Mouse (Mus musculus) bone marrow, adult 2 months (tissue): ENCODE results near the gene Ica1.

Source experiments
- CTCF ChIP-seq: fragments of 200-500 bp; IDR thresholded peaks from 2 replicates; pipeline ENCODE4 v1.5.1; 2011; ENCODE audit warnings: low read length, control low read depth; ENCODE audit not compliant: control insufficient read depth, insufficient read depth
- POLR2A ChIP-seq: fragments of 200-500 bp; IDR thresholded peaks from 2 replicates; pipeline ENCODE4 v1.6.1; 2011; ENCODE audit warnings: low read depth, mild to moderate bottlenecking, control low read depth, low read length, borderline replicate concordance; ENCODE audit not compliant: control insufficient read depth

DNA sequence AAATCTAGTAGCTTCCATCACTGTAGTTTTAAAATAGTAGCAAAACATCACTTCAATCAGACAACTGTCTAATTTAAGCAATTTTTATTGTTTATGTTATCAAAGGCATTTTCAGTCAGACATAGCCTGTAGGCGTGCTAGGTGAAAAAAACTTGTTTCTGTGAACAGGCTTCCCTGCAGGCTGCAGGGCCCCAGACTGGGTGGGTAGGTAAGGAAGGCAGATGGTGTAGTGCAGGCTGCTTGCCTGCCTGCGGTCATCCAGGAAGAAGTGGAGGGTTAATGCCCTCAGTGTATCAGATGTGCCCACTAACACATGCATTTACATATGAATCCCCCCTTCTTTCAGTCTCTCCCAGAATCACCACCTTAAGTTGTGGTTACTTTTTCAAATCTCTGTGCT is 132.6 kb downstream of the Ica1 start:
- TF ChIP-seq CTCF (no peak), POLR2A (no peak)
